Mouse (Mus musculus): ENCODE measurements around the gene Cldn3.
A peak's percentile ranks its signal among the peaks of the same experiment; 100 is the strongest.

Gene Cldn3

DNA sequence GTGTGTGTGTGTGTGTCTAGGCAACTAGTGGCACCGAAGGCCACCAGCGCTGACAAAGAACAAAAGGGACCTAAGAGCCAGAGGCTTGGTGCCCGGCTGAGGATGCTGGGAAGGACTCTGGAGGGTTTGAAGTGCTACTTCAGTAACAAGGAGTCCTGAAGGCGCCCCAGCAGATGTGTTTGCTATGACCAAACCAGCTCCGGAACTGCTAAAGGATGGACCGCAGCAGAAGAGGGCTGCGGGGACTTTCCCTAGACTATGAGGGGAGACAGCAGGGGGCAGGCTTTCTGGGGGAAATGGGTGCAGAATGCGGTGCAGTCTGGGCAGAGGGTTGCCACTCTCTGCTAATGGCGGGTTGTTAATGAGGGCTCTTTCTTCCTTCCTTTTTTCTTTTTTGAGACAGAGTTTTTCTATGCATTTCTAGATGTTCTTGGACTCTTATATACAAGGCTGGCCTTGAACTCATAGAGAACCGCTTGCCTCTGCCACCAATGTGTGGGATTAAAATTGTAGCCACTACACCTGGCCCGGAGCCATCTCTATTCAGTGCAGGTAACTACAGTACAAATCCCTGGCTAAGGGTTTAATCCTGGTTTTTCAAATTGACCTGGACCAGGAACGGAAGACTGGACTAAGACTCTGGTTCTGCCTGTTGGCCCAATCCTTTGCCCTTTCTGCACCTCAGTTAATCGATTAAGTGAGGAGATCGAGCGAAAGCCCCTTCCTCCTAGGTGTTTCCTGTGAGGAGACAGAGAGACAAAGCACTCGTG lies 22.0 kb downstream of the Cldn3 start:
- DNase-seq: peak; percentile 72

DNA sequence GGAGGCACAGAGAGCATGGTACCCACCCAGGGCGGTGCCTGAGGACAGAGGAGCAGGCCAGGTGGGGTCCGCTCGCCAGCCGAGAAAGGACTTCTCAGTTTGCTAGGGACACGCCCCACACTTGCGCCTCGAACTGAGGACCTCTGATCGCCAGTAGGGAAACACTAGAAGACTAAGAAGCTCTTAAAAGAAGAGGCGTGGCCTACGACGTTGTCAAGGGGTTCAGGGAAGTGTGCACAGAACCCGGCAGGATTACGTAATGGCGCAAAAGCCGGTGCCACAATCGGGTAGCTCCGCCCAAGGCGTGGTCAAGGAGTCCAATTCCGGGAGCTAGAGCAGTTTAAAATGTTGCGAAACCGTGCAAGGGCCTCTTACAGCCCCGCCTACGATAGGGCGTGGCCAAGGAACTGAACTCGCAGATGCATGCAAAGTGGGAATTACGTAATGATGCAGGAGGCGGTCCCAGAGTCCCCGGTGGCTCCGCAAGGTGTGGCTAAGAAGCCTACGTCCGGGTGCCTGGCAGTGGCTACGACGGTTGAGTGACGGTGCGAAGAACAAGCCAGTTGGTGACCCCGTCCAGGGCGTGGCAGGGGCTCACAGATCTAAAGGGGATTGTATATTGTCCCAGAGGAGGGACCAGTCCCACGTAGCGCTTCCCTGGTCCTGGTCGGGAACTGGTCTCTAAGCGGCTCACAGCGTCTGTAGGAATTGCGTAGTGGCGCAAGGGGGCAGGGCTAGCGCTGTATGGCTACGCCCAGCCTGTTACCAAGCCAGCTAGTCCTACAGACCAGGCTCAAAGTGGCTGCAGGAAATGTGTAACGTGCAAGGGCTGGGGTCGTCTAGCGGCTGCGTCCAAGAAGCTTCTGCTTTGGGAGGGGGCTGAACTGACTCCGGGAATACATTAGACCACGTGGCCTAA lies 22.9 kb downstream of the Cldn3 start, which contains the start of gene Abhd11:
TSS of gene Abhd11 (plus strand) at position 482 of the 919 bp plus-strand sequence.
- peak; percentile 100 for DNase-seq

DNA sequence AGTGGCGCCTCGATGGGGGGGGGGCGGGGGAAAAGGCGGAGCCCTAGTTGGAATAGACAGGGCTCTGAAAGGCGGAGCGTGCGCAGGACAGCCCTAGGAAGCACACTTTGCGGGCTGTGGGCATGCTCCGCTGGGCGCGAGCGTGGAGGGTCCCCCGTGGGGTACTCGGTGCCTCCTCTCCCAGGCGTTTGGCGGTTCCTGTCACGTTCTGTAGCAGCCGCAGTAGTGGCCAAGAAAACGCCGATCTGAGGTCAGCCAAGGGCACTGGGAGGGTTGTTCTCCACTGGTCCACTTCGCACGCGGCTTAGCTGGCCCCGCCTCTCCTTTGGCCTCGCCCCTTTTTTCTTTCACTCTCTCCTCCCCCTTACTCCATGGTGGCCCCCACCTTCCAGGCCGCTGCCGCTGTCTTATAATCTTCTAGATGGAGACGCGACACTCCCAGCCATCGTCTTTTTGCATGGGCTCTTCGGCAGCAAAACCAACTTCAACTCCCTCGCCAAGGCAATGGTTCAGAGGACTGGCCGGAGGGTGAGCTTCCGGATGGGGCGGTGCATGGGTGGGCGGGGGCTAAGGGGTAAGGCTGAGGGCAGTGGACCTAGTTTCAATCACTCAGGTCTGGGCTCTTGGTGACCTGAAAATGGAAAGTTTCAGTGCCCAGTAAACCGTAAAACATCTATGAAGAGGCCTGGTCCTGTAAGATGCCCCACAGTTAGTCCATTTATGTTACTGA lies 23.7 kb downstream of the Cldn3 start:
- DNase-seq: peak; percentile 95

DNA sequence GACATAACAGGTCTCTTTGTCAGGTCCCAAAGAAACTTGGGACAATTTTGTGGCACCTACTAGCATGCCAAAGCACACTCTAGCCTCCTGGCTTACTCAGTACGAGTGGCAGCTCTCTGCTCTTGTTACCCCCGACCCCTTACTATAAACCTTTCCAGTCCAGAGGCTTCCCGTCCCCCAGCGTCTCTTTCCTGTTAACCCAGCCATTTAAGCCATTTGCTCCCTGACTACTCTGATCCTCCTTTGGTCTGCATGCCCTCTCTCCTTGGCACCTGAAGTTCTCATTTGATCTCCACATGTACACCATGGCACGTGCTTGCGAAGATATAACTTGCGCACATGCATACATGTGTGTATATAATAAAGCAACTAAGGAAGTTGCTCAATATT lies 24.3 kb downstream of the Cldn3 start:
- DNase-seq: no peak

DNA sequence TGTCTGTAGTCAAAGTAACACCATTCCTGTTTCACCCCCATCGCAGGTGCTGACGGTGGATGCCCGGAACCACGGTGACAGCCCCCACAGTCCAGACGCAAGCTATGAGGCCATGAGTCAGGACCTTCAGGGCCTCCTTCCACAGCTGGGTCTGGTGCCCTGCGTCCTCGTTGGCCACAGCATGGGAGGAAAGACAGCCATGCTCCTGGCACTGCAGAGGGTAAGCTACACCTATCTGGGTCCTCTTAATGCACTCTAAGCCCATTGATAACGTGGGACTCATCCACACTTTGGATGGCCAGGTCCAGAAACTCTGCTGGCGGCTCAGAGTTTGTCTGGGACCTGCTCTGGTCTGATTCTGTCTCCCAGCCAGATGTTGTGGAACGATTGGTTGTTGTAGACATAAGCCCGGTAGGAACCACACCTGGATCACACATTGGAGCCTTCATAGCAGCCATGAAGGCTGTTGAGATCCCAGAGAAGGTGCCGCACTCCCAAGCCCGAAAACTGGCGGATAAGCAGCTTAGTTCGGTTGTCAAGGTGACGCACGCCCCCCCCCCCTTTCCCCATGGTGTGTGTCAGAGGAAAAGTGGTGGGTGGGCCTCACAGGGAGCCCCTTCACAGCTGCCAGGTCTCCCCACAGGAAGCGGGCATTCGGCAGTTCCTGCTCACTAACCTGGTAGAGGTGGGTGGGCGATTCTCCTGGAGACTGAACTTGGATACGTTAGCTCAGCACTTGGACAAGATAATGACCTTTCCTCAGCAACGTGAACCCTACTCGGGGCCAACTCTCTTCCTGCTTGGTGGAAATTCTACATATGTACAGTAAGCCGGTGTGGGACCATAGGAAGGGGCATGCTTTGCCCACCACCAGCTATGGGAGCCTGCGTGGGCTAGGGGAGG lies 25.1 kb downstream of the Cldn3 start:
- no peak for DNase-seq

DNA sequence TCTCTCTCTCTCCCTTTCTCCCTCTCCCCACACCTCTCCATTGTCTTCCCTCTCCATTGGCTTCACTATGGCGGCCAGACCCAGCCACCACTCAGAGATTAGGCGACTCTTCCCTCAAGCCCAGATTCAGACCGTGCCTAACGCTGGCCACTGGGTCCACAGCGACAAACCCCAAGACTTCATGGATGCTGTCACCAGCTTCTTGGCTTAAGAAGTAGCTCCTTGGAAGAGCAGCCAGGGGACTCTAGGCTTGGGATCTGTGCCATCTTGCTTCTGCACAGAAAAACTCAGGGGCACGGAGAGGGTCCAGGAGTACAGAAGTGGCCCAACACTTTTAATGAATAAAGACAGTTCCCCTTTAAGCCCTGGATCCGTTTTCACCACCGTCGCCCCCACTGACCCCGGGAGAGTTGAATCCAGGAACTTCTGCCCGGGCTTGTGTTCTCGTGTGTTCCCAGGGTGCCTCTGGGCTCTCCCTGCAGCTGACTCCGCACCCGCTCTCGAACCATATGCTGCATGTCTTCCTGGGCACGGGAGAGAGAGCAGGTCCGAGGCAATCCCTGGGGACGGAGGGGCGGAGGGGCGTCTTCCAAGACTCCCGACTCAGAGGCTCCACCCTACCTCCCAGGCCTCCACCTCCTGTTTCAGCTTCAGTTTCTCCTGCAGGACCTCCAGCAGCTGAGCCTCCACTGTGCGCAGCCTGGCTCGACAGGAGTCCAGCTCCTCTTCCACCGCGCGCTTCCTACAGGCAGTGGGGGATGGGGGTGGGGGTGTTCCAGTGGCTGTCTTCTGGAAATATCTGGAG lies 26.0 kb downstream of the Cldn3 start:
- DNase-seq: no peak

- peak; percentile 93 for DNase-seq
Observed at GRCm38 (mm10) chr5:135012671-135013441, 26.8 kb downstream of the Cldn3 start.

DNA sequence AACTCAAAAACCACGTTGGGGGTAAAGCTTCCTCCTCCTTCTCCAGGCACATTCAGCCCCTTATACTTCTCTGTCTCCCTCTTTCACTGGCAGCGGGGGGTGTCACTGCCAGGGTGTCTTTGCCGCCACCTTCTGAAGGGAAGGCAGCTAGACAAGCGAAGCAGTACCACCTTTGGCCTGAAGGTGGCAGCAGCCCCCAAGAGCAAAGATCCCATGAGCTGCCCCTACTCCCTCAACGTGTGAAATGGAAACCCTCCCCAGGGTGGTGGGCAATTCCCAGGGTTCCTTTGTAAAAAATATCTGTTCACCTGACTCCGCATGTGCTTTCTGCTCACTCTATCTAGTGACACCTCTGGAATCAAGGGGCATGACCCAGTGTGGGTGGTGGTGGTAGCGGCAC lies 29.5 kb downstream of the Cldn3 start:
- peak; percentile 92 for DNase-seq

GRCm38 (mm10) chr5:135016224-135016759 lies 30.3 kb downstream of the Cldn3 start:
- DNase-seq: no peak

DNA sequence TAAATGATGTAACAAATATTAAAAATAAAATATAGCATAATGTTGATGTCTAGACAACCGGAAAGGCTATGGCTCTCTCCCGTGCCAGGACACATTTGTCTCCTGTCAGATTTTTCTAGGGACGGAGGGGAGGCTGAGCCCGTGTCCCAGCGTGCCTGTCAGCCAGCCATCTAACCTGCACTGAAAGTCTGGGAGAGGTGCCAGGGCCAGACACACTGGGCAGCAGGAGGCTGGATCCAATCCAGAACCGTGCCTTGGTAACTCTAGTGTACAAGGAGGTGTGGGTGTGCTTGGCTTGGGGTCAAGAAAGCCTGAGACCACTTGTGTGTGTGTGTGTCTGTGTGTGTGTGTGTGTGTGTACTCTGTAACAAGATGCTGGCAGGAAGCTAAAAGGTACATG lies 35.8 kb downstream of the Cldn3 start:
- DNase-seq: peak; percentile 89

DNA sequence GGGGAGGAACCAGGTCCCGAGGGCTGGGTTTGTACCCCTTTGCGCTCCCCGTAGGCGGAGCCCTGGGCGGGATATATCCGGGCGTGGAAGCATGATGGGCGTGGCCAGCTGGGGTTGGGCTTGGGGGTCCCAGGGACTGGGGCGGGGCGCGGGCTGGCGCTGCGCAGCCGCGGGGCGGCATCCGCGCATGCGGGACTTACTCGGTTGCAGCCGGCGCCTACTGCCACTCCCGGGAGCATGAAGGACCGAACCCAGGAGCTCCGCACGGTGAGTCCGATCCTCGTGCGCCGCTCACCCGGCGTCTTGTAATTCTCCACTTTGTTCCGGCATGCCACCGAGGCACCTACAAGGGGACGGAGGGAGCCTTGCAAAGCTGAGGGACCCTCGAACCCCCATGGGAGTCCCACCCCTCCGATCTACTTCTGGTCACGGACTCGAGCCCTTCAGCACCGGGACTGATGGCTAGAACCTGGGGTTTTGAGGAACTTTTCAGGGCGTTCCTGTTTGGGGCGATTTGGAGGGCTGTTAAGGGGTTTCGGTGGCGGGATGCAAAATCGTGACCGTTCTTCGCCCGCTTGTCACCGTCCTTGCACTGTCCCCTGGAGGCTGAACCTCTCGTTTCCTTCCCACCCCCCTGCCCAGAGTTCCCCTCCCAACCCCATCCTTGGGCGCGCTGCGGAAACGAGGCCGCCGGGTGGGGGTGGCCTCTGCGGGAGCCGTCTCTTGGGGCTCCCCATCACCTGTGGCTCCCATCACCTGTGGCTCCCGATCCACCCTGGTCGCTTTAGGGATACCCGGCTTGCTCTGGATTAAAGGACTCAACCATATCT lies 37.5 kb downstream of the Cldn3 start, which contains the start of gene Stx1a:
TSS of gene Stx1a (plus strand) at position 139 of the 830 bp plus-strand sequence.
- DNase-seq: peak; percentile 76

DNA sequence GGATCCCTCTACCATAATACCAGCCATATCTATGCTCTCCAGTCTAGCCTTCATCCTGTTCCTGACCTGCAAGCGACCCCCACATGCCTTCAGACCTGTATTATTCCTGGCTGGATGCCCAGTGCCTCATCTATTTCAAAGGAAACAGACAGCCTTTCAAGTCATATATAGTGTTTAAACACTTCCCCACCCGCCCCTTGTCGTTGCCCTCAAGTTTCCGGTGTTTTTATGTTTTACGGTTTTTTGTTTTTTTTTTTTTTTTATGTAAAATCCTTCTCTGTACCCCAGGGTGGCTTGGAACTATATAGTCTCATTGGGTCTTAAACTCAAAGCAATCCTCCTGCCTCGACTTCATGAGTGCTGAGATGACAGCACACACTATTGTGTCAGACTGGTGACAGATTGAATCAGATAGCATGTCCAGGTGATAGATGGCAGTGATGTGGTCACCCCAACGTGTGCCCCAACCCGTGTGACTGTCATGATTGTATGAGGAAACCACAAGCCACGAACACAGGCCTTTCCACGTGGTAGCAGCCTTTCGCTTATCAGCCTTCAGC lies 38.7 kb downstream of the Cldn3 start:
- DNase-seq: no peak

GRCm38 (mm10) chr5:135025899-135026298 lies 39.9 kb downstream of the Cldn3 start:
- DNase-seq: no peak

GRCm38 (mm10) chr5:135029007-135029854 lies 43.2 kb downstream of the Cldn3 start:
- no peak for DNase-seq

GRCm38 (mm10) chr5:135032581-135032980 lies 46.6 kb downstream of the Cldn3 start:
- no peak for DNase-seq

DNA sequence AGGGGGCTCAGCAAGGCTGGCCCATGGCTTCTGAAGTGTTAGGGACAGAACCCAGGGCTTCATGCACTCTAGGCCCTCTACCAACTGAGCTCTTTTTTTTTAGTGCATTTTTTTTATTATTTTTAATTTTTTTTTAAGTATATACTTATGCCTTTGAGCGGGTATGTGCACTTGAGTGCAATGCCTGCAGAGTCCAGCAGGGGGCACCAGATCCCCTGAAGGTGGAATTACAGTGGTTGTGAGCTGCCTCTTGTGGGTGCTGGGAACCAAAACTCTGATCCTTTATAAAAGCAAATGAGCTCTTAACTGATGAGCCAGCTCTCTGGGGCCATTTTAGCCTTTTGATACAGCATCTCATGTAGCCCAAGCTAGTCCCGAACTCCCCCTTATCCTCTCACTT lies 48.6 kb downstream of the Cldn3 start:
- no peak for DNase-seq

- DNase-seq: peak; percentile 63
Observed at GRCm38 (mm10) chr5:135035608-135036359, 49.8 kb downstream of the Cldn3 start.
